Mouse (Mus musculus) liver, adult (tissue): ENCODE results near the gene Cldn9.

ENCODE experiments used
- GATA4 ChIP-seq: IDR thresholded peaks from 2 replicates; pipeline ENCODE4 v1.6.1; 2014; ENCODE audit warnings: mild to moderate bottlenecking, low read length; ENCODE audit not compliant: insufficient replicate concordance

Gene Cldn9

GRCm38 (mm10) chr17:23672761-23673160, 11.1 kb downstream of the Cldn9 start:
- TF ChIP-seq GATA4 = no peak

GRCm38 (mm10) chr17:23671519-23671918, 12.3 kb downstream of the Cldn9 start:
- TF ChIP-seq GATA4 = no peak

- TF ChIP-seq GATA4 = no peak
Measured at GRCm38 (mm10) chr17:23670516-23671074, 13.2 kb downstream of the Cldn9 start.

- no peak for TF ChIP-seq GATA4
Measured at GRCm38 (mm10) chr17:23665511-23665910, 18.3 kb downstream of the Cldn9 start.

- no peak for TF ChIP-seq GATA4
Measured at GRCm38 (mm10) chr17:23664556-23665021, 19.2 kb downstream of the Cldn9 start.

GRCm38 (mm10) chr17:23661526-23661925, 22.3 kb downstream of the Cldn9 start:
- TF ChIP-seq GATA4 = no peak

GRCm38 (mm10) chr17:23660876-23661200, 23.0 kb downstream of the Cldn9 start:
- no peak for TF ChIP-seq GATA4

GRCm38 (mm10) chr17:23660117-23660875, 23.5 kb downstream of the Cldn9 start, which contains the start of gene Bicdl2:
Gene Bicdl2, plus strand, starts transcription at chr17:23660506.
- no peak for TF ChIP-seq GATA4

- TF ChIP-seq GATA4 = no peak
Measured at GRCm38 (mm10) chr17:23658450-23658849, 25.4 kb downstream of the Cldn9 start.

- no peak for TF ChIP-seq GATA4
Measured at GRCm38 (mm10) chr17:23654410-23654809, 29.4 kb downstream of the Cldn9 start.

GRCm38 (mm10) chr17:23654001-23654400, 29.8 kb downstream of the Cldn9 start:
- TF ChIP-seq GATA4 = no peak

GRCm38 (mm10) chr17:23653324-23653723, 30.5 kb downstream of the Cldn9 start:
- TF ChIP-seq GATA4 = no peak

GRCm38 (mm10) chr17:23651363-23651762, 32.5 kb downstream of the Cldn9 start:
- no peak for TF ChIP-seq GATA4

- TF ChIP-seq GATA4 = no peak
Measured at GRCm38 (mm10) chr17:23645894-23646293, 37.9 kb downstream of the Cldn9 start.

- TF ChIP-seq GATA4 = no peak
Measured at GRCm38 (mm10) chr17:23644613-23645495, 39.0 kb downstream of the Cldn9 start, which contains the start of gene Mmp25. Gene Mmp25, minus strand, starts transcription at chr17:23645277.
